Mouse (Mus musculus): ENCODE data around the gene Clic3.
"Not testable (repeated sequence)": the region's sequence is repeated elsewhere in the genome, so short reads cannot be mapped to it uniquely, and the experiment has no call there.

Gene Clic3

DNA sequence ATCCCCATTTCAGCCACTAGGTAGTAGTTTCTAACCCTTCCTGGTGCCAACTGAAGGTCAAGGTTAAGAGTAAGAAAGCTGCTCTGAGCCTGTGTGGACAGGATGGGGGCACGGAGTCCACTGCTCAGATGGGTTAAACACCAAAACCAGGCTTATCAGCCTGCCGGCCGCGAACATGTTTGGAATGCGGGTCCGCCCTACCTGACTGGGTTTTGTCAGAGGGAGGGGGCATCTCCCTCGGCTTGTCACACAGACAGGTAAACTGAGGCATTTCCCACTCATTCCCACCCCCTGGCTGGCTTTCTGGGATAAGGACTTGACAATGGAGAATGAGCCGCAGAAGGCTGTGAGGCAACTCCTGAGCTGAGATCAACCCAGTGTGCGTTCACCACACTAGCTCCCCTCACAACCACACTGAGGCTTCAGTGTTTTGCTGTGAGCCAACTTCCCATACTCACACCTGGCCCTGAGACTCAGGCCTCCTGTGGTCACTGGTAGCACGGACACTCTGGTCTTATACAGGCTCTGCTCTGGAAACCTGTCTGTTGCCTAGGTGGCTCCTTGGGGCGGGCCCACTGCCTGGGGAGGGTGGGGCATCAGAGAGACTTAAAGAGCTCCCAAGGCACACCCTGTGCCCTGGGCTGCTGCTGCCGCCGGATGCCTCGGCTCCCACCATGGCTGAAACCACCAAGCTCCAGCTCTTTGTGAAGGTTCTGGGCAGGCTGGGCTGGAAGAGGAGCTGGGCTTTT is at the start of gene Clic3:
Gene Clic3 (plus strand): TSS at position 634 of the 749 bp plus-strand sequence.
- H3K27me3 ChIP-seq (ENCODE audit: control insufficient read depth, insufficient read depth, low read length, poor library complexity, severe bottlenecking) = no peaks in the 10 kb centered on the region
- no peak for DNase-seq (ENCODE audit: low read depth, low spot score)
- no peaks in the 10 kb centered on the region; the same call in 1 of the 2 replicates for H3K36me3 ChIP-seq (ENCODE audit: control insufficient read depth, insufficient read depth, low read length, poor library complexity, severe bottlenecking)

DNA sequence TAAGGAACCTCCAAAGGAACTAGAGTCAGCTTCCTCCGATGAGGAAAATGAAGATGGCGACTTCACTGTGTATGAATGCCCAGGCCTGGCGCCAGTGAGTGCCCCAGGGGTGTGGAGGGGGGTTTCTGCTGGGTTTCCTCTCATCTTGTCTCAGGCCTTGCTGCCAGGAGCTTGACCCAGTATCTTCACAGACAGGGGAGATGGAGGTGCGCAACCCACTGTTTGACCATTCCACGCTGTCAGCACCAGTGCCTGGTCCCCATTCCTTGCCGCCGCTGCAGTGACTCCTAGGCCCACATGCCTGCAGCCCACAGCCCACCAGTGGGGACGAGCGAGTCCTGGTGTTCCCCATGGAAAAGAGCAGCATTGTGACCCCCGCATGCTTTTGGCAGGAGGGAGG is 47.7 kb upstream of the Clic3 start:
- Histone ChIP-seq H3K27me3 (ENCODE audit: control insufficient read depth, insufficient read depth, low read length, poor library complexity, severe bottlenecking) (no peaks in the 10 kb centered on the region), H3K36me3 (ENCODE audit: control insufficient read depth, insufficient read depth, low read length, poor library complexity, severe bottlenecking) (no peaks in the 10 kb centered on the region)
- DNase-seq (ENCODE audit: low read depth, low spot score) = no peak

DNA sequence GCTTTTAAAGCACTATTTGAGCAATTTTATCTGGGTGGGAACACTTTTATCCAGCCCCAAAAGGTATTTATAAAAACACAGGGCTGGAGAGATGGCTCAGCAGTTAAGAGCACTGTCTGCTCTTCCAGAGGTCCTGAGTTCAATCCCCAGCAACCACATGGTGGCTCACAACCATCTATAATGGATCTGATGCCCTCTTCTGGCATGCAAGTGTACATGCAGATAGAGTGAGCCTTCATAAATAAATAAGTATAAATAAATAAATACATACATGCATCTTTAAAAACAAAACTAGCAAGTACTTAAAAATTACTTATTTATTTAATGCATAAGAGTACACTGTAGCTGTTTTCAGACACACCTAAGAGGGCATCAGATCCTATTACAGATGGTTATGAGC is 43.2 kb upstream of the Clic3 start:
- not testable (repeated sequence) for H3K36me3 ChIP-seq (ENCODE audit: control insufficient read depth, insufficient read depth, low read length, poor library complexity, severe bottlenecking); H3K27me3 ChIP-seq (ENCODE audit: control insufficient read depth, insufficient read depth, low read length, poor library complexity, severe bottlenecking); DNase-seq (ENCODE audit: low read depth, low spot score)

DNA sequence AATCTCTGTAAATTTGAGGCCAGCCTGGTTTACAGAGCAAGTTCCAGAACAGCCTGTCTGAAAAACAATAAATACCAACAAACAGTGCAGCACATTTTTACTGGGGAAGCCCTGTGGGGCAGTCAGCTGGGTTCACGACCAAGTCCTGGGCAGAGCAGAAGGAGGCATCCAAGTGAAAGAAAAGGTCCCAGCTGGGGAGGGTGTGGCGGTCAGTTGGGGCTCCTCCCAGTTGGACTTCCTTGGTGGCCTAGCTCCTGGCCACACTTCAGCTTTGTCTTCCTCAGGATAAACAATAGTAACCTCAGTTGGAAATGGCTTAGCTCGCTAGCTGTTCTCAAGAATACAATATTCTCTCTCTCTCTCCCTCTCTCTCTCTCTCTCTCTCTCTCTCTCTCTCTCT is 39.2 kb upstream of the Clic3 start:
- no peaks in the 10 kb centered on the region for H3K27me3 ChIP-seq (ENCODE audit: control insufficient read depth, insufficient read depth, low read length, poor library complexity, severe bottlenecking)
- DNase-seq (ENCODE audit: low read depth, low spot score) = no peak
- H3K36me3 ChIP-seq (ENCODE audit: control insufficient read depth, insufficient read depth, low read length, poor library complexity, severe bottlenecking) = no peaks in the 10 kb centered on the region

DNA sequence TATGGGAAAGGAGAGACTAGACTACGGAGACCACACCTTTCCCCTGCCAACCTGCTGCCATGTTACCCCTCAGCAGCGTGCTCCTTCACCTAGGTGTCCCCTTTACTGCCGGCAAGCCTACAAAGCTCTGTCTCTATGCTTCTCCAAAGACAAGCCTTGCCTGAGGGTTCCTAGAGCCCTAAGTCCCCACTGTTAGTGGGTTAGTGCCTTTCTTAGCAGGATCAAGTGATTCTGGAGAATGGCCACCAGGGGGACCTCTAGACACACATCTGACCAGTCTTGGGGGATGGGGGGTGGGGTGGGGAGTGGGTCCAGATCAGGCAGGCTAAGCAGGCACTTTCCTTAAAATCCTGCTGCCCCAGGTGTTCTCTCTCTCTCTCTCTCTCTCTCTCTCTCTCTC is 34.7 kb upstream of the Clic3 start:
- no peaks in the 10 kb centered on the region for H3K36me3 ChIP-seq (ENCODE audit: control insufficient read depth, insufficient read depth, low read length, poor library complexity, severe bottlenecking)
- peak; percentile 76 for DNase-seq (ENCODE audit: low read depth, low spot score)
- H3K27me3 ChIP-seq (ENCODE audit: control insufficient read depth, insufficient read depth, low read length, poor library complexity, severe bottlenecking) = no peaks in the 10 kb centered on the region

DNA sequence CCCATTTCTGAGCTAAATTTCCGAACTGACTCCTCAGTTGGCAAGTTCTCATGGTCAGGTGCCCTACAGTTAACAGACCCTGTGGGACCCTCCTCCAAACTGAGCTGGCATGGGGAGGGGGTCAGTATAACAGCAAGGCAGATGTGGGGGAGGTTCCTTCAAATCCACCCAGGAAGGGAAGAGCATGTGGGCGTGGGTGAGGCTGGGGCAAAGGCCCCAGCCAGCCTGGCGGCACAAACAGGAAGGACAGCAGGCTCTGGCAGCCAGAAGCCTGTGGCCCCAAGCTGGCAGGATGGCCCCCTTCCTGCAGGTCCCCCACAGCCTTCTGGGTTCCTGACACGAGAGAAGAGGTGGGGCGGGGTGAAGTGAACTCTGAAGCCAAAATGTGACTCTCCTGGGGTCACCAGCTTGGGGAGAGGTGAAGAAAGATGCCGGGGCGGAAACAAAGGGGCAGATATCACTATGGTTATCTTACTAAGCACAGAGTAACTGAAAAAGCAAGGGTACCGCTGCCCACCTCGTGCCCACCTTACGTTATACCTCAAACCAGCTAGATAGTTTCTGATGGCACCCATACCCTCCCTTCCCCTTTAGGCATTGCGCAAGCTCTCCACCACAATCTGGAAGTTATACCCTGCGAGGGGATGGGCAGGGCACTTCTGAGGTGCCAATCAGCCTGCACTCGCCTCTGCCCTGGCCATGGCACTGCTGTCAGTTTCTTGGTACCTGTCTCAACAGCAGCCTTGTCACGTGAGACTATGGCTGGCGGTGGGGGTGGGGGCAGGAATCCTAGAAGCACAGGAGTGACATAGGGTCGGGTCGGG is 33.8 kb upstream of the Clic3 start, which contains the start of gene Fut7:
Gene Fut7 (plus strand): TSS at position 681 of the 824 bp plus-strand sequence.
- no peaks in the 10 kb centered on the region for H3K36me3 ChIP-seq (ENCODE audit: control insufficient read depth, insufficient read depth, low read length, poor library complexity, severe bottlenecking)
- DNase-seq (ENCODE audit: low read depth, low spot score) = peak; percentile 28
- no peaks in the 10 kb centered on the region for H3K27me3 ChIP-seq (ENCODE audit: control insufficient read depth, insufficient read depth, low read length, poor library complexity, severe bottlenecking)

DNA sequence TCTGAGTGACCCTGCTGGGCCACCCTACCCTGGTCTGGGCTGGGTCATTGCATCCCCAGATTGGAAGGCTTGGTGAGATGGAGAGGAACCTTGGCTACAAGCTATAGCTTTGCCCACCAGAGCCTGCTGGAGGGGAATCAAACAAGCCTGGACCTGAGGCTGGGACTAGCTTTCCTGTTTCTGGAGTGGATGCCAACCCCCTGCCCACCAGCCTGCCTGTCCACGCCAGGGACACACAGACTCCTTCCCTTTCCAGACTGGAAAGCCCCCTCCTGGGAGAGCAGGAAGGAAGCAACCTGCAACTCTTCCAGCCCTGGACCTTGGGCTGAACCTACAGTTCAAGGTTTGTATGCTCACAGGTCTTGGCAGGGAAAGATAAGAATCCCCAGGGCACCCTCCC is 33.0 kb upstream of the Clic3 start:
- Histone ChIP-seq H3K36me3 (ENCODE audit: control insufficient read depth, insufficient read depth, low read length, poor library complexity, severe bottlenecking) (no peaks in the 10 kb centered on the region), H3K27me3 (ENCODE audit: control insufficient read depth, insufficient read depth, low read length, poor library complexity, severe bottlenecking) (no peaks in the 10 kb centered on the region)
- no peak for DNase-seq (ENCODE audit: low read depth, low spot score)

DNA sequence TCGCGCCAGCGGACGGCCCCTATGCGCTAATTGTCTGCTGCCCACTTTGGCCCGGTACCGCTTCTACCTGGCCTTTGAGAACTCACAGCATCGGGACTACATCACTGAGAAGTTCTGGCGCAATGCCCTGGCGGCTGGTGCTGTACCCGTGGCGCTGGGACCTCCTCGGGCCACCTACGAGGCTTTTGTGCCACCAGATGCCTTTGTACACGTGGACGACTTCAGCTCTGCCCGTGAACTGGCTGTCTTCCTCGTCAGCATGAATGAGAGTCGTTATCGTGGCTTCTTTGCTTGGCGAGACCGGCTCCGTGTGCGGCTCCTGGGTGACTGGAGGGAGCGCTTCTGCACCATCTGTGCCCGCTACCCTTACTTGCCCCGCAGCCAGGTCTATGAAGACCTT is 31.2 kb upstream of the Clic3 start:
- Histone ChIP-seq H3K27me3 (ENCODE audit: control insufficient read depth, insufficient read depth, low read length, poor library complexity, severe bottlenecking) (no peaks in the 10 kb centered on the region), H3K36me3 (ENCODE audit: control insufficient read depth, insufficient read depth, low read length, poor library complexity, severe bottlenecking) (no peaks in the 10 kb centered on the region)
- no peak for DNase-seq (ENCODE audit: low read depth, low spot score)

DNA sequence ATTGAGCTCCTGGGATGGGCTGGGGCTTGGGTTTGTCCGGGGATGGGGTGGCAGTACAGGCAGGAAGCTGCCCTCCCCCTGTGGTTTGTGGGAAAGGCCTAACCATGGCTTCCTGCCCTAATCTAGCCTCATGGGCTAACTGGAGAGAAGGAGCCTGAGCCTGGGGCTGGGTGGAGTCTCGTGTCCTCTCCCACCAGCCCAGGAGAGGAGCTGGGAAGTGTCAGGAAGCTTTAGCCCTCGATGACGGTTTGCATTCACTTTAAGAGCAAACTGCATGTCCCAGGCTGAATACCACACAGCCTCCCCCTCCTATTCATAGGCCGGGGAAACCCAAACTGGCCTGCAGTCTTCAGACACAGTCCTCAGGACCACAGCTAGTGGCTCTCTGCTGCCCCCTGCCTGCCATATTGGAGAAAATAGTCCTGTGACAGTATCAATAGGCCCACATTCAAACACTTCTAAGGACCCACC is 29.9 kb upstream of the Clic3 start:
- peak; percentile 89 for DNase-seq (ENCODE audit: low read depth, low spot score)
- Histone ChIP-seq H3K36me3 (ENCODE audit: control insufficient read depth, insufficient read depth, low read length, poor library complexity, severe bottlenecking) (no peaks in the 10 kb centered on the region; the same call in 1 of the 2 replicates), H3K27me3 (ENCODE audit: control insufficient read depth, insufficient read depth, low read length, poor library complexity, severe bottlenecking) (no peaks in the 10 kb centered on the region)

DNA sequence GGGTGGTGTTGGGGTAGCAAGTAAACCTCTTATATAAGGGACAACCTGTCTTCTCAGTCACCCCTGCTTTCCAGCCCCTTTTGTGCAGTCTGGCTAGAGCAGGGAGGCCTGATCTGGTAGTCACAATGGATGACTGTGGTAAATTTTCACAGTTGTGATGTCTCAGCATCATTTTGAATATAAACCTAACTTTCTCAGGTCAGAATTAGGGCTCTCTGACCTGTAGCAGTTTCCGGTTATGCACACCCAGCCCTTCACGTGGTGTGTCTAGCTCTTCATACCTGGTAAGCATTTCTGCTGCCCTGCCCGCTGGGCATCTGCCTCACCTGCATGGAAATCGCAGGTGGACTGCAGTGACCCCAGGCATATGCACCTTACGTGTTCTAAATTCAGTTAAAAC is 29.4 kb upstream of the Clic3 start:
- H3K27me3 ChIP-seq (ENCODE audit: control insufficient read depth, insufficient read depth, low read length, poor library complexity, severe bottlenecking) = no peaks in the 10 kb centered on the region
- no peaks in the 10 kb centered on the region; the same call in 1 of the 2 replicates for H3K36me3 ChIP-seq (ENCODE audit: control insufficient read depth, insufficient read depth, low read length, poor library complexity, severe bottlenecking)
- DNase-seq (ENCODE audit: low read depth, low spot score) = no peak

DNA sequence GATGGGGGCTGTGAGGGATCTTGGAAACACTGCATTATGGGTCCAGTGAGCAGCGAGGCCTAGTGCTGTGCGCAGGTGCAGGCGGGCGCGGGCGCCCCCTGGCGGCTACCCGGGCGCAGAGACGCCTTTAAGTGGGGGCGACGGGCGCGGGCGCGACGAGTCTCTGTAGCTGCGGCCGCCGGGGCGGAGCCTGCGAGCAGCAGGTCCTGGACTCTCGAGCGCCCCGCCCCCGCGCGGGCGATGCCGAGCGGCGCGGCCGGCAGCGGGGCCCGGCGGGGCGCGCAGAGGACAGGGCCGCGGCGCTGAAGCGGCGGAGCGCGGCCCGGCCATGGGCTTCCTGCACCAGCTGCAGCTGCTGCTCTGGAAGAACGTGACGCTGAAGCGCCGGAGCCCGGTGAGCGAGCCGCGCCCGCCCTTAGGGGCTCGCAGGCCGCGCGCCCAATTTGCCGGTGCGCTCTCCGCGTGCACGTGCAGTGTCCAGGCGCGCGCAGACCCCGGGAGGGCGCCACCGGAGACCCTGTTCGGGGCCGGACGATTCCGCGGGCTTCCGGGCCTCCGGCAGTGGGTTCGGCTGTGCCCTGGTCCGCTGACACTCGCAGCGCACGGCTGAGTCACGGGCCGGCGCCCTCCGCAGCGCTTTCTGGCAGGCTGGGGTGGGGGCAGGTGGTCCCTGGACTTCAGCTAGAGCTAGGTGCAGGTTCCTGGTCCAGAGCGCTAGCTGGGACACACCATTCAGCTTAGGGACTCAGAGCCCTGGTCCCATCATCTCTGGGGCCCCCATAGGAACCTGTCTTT is 28.0 kb upstream of the Clic3 start, which contains the start of gene Abca2:
Gene Abca2 (plus strand): TSS at position 262 of the 795 bp plus-strand sequence.
- peak; percentile 95 for DNase-seq (ENCODE audit: low read depth, low spot score)
- Histone ChIP-seq H3K36me3 (ENCODE audit: control insufficient read depth, insufficient read depth, low read length, poor library complexity, severe bottlenecking) (no peaks in the 10 kb centered on the region; the same call in 1 of the 2 replicates), H3K27me3 (ENCODE audit: control insufficient read depth, insufficient read depth, low read length, poor library complexity, severe bottlenecking) (no peaks in the 10 kb centered on the region)

DNA sequence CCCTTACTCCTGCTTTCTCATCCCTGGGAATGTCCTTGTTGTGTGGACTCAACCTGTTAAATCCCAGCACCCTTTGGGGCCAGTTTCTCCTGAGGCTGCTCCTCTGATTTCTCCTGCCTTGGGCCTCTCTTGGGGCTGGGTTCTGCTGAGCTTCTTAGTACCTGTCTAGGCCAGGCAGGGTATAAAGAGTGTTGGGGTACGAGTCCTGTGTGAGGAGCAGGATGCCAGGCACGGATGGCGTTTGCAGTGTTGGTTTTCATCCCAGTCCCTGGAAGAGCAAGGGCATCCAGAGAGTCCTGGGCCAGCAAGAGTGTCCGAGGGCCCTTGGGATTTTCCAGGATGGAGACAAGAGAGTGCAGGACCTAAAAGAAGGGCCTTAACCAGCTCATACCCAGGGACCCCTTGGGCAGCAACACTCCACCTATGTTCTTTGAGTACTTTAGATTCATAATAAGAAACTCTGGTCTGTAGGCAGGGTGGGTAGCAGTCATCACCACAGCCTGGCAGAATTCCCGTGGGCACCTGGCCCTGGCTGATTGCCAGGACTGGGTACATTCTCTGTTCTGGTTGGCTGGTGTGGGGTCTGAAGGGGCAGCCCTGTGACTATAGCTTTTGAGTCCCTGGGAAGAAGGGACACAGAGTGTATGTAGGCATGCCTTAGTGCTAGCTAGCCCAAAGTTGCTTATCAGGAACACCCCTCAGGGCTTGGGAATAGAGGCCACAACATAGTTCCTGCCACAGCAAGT is 27.0 kb upstream of the Clic3 start:
- Histone ChIP-seq H3K27me3 (ENCODE audit: control insufficient read depth, insufficient read depth, low read length, poor library complexity, severe bottlenecking) (no peaks in the 10 kb centered on the region), H3K36me3 (ENCODE audit: control insufficient read depth, insufficient read depth, low read length, poor library complexity, severe bottlenecking) (no peaks in the 10 kb centered on the region; the same call in 1 of the 2 replicates)
- DNase-seq (ENCODE audit: low read depth, low spot score) = peak; percentile 13

DNA sequence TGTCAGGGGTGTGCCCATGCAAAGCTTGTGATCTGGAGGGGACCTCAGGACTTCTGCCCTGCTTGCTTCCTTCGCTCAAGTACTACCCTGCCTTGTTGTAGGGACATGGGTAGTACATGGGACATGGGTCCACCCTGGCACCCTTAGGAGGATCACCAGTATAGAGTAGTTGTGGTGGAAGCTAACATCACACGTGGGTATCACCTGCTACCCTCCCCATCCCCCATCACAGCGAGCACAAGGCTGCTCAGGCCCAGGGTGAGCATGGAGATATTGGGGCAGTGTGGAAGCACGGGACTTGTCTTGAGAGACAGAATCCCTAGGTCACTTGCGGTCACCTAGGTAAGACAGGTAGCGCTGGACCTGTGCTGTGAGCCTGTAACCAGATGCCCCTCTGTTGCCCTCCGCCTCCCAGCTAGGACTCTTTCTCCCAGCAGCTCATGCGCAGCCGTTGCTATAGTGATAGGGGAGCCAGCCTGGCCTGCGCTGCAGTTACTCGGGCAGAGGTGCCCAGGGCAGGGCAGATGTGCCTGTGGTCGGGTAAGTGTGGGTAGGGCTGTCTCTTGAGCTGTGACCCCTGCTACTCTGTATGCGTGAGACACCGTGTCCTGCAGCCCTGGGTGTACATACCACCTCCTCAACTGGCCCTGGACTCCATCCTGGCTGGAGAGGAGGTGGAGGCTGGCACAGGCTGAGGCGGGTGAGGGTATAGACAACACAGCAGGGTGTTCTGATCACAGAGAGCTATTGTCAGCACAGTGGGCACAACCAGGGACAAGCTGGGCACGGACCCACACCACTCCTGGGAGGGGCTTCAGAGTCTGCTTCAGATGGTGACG is 26.0 kb upstream of the Clic3 start:
- DNase-seq (ENCODE audit: low read depth, low spot score) = peak; percentile 13
- no peaks in the 10 kb centered on the region for H3K27me3 ChIP-seq (ENCODE audit: control insufficient read depth, insufficient read depth, low read length, poor library complexity, severe bottlenecking)

More for the DNA sequence above, 26.0 kb upstream of the Clic3 start:
- no peaks in the 10 kb centered on the region; the same call in 1 of the 2 replicates for H3K36me3 ChIP-seq (ENCODE audit: control insufficient read depth, insufficient read depth, low read length, poor library complexity, severe bottlenecking)
